Mouse (Mus musculus): ENCODE measurements around the gene Dnaic2. TPM values are rescaled to one million over a fixed set of nuclear protein-coding genes. Genes with fewer than 3 reads are reported as not detected.
A peak's percentile ranks its signal among the peaks of the same experiment; 100 is the strongest.

The Dnaic2 gene
- total RNA-seq (2014; fragmentation: Nextera tagmentation) (not detected in 2 replicates), total RNA-seq (2017) (not detected in 2 replicates)

DNA sequence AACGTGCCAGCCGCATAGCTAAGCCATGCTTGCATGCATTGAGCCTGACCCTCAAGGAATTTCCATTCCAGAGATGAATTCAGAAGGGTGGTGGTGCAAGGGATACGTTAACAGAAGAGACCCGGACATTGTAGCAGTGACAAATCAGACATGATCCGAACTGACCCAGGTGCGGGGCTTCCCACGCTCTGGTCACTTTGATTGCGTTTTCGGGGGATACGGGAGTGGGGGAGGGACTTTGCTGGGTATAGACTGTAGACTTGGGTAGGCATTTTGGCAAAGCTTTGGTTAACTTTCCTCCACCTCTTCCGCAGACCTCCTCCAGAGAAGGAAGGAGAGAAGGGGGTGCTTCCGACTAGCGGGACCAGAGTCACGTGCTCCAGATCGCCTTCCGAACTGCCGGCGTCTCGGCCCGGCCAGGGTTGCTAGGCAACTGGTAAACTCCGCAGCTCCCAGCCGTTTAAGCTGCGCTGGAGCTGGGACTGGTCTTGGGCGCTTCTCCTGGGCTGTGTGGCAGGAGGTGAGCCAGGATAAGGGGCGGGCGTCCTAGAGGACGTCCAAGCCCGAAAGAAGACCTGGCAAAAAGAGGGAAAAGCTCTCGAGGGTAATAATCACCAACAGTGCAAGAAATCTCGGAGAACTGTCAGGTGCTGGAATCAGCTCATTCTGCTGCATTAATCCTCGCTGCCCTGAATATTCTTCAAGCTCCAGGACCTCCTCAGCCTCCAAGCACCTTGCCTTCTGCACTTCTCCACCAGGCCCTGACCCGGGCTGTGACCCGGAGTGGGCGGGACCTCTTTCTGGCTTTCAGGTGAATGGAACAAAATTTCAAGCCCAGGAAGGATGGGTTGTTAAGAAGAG lies at the start of gene Dnaic2:
Gene Dnaic2 (plus strand): TSS at position 444 of the 861 bp plus-strand sequence.
- peak; percentile 85 for ATAC-seq (replicated peaks; ENCODE audit: poor library complexity, severe bottlenecking)

DNA sequence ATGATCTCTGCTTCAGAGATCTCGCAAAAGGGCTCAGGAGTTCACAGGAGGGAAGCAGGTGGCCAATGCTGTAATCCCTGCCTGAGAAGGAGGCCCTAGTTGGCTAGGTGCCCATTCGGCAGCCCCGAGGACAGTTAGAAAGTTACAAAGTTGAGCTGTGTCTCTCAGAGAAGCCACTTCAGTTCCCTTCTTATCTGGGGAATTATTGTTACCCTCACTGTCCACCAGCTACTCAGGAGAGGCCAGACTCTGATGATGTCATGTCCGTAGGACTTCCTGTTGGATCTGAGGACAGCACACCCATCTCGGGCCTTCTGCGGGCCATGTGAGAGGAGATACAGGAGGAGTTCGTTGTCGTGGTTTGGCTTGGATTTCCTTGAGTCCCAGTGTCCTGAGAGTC lies 47.6 kb upstream of the Dnaic2 start:
- no peak for ATAC-seq (replicated peaks; ENCODE audit: poor library complexity, severe bottlenecking)

DNA sequence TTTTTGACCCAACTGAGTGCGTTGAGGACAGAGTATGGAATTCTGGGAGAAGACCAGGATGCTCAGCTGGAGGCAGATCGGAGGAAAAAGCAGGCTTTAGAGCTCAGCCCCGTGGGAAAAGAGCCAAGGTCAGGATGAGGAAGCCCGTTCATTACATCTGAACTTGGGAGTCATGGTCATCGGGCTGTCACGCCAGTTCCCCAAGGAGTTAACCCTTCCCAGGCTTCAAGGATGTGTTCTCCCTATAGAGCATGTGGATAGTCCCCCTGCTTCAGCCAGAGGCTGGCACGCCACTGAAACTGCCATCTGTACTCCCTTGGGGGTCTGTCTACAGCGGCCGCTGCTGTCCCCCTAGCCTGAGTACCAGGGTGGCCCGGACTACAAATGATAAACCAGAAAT lies 46.9 kb upstream of the Dnaic2 start:
- no peak for ATAC-seq (replicated peaks; ENCODE audit: poor library complexity, severe bottlenecking)

DNA sequence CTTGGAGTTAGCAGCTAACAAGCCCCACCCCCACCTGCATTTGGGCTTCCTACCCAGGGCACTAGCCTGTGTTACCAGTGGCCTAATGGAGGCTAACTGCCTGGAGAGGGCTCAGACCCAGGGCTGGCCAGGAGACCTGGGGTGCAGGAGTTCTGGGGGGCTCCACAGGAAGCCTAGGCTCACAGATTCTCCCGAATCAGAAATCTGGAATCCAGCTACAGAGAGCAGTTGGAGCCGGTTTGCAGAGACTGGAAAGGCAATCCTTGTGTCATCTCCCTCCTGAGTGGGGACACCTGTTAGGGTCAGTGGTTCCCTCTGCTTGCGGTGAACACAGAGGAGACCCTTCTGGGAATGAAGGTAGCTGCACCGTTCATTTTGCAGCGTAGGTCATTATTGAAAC lies 46.2 kb upstream of the Dnaic2 start:
- no peak for ATAC-seq (replicated peaks; ENCODE audit: poor library complexity, severe bottlenecking)

DNA sequence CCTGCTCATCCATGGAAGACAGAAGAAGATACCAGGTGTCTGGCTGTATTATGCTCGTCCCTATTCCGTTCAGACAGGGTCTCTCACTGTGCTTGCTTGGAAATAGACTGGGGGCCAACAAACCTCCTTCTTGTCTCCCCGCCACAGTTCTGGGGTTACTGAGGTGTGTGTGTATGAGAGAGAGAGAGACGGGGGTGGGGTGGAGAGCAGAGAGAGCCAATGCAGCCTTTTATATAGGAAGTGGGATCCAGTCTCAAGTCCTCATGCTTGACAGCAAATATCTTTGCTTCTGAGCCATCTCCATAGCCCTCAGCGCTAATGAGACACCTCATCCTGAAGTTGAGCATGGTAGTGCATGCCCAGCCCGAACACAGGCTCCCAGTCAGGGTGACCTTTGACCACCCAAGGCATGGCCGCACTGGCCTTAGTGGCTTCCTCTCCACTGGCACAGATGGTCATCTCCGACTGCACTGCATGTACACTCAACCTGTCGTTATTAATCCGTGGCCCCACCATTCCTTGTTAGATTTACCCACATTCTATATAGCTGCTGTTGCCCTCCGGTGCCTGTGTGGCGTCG lies 44.8 kb upstream of the Dnaic2 start:
- ATAC-seq (replicated peaks; ENCODE audit: poor library complexity, severe bottlenecking): no peak

DNA sequence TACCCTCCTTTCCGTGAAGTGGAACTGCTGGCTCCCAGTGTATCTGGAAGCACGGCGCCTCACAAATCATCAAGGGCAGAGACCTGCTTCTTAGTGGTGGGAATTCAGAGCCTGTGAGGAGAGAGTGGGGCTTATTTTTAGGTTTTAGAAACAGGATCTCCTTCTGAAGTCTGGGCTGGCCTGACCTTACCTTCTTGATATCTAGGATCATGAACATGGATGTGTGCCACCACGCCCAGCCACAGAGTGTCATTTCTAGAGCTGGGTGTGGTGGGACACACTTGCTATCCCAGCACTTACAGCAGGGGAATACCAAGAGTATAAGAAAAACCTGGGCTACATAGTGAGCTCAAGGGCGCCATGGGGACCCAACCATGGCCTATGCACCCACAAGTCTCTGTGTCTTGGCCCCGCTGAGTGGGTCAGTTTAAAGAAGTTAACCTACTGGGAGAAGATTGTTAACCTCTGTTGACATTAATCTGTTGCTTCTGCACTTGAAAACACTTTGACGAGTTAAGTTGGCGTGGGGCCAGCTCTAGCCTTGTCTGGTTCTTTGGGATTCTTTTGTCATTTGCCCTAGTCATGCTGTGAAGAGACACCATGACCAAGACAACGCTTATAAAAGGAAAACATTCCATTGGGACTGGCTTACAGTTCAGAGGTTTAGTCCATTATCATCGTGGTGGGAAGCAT lies 44.0 kb upstream of the Dnaic2 start:
- ATAC-seq (replicated peaks; ENCODE audit: poor library complexity, severe bottlenecking): no peak

DNA sequence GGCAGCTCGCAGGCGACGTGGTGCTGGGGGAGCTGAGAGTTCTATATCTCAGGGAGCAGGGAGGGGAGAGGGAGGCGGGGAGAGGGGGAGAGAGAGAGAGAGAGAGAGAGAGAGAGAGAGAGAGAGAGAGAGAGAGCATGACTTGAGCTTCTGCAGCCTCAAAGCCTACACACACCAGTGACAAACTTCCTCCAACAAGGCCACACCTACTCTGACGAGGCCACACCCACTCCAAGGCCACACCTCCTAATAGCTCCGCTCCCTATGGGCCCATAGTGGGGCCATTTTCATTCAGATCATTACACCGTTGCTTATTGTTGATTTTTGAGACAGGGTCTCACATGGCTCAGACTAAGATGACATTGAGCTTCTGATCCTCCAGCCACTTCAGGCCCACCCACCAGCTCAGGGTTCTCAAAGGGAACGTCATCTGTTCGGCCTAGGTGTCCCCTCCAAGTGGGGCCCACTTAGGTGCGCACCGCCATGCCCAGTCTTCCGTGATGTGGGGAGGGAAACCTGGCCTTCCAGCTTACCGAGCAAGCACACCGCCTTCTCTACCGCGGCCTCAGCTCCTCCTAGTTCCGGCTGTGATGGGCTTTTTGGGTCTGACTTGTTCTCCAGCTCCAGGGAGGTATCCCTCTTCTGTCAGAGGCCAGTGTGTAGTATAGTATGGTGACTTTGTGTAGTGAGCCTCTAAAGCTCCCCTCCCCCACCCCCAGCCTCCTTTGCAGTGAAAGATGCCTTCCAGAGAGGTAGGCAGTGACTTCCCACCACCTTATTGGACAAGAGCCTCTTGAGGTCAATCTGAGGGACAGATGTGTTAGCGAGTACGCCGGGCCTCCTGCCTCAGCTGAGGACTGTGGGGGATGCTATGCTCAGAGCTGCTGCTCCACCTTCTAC lies 43.2 kb upstream of the Dnaic2 start:
- ATAC-seq (replicated peaks; ENCODE audit: poor library complexity, severe bottlenecking): peak; percentile 44; the same call in 1 of the 2 replicates

DNA sequence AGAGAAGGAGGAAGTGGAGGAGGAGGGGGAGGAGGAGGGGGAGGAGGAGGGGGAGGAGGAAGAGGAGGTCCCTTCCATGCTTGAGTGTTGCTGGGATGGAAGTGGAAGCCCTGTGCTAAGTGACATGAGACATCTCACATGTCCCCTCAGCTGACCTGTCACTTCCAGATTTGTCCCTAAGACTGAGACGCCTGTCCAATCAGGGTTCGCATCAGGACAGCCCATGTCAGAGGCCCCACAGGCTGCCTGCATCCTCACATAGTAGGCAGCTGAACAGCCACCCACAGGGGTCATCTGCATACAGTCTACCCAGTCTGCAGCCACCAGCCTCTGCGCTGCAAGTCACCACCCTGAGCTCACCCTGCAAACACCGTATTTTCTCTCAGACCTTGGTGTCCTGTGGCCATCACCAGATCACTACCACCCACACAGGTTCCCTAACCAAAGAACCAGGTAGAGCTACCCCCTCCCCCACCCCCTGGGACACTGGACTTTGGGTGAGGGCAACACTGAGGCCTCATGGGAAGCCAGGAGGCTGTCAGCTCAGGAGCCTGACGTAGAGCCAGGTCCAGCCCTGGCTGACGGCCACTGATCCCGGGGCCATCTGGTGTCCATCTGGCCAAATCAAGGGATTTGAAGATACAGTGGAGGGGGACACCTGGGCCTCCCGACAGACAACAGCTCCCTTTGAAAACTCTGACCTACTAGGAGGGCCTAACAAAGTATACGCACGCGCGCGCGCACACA lies 42.4 kb upstream of the Dnaic2 start:
- peak; percentile 12; the same call in 1 of the 2 replicates for ATAC-seq (replicated peaks; ENCODE audit: poor library complexity, severe bottlenecking)

DNA sequence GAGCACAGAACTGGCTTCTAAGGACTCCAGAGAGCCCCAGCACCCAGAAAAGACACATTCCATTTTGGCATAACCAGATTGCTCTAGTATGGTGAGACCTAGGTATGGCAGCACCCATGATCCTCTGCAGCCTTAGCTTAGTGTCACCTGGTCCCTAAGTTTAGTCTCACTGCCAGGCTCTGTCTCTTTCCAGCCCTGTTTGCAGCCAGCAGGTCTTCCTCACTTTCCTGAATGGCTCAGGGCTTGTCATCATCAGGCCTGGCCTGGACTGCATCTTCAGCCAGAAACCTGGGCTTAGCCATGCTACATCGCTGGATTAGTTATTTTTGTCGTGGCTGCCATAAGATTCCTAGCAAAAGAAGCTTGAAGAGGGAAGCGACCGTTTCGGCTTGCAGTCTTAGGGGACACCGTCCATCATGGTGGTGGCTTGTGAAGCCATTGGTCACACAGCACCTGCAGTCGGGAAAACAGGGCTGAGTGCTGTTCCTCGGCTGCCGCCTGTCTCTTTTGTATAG lies 41.6 kb upstream of the Dnaic2 start:
- no peak for ATAC-seq (replicated peaks; ENCODE audit: poor library complexity, severe bottlenecking)

DNA sequence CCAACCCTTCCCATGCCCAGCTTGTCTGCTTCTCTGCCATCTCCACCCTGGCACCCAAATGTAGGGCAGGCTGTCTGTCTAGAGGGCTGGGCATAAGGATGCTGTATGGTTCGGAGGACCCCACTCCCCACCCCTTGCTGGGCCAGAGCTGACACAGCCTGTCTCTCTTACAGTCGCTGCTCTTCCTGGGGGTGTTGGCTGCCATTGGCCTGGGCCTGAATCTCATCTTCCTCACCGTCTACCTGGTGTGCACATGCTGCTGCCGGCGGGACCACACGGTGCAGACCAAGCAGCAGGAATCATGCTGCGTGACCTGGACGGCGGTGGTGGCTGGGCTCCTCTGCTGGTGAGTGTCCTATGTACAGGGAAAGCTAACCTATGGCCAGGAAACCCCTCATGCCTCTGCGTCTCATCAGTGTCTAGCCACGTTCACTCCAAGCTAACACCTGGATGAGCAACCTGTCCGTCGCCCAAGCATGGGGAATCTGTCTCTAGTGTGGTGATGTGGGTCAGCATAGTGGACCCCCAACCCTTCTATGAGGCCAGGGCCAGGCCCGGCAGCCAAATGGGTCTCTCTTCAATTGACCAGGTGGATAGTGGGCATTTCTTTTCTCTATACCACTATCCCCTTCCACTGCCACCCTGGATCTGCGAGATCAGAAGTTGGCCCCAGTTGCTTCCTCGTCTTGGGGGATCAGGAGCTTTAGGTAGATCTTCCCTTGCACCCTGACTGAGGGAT lies 40.8 kb upstream of the Dnaic2 start:
- no peak for ATAC-seq (replicated peaks; ENCODE audit: poor library complexity, severe bottlenecking)

DNA sequence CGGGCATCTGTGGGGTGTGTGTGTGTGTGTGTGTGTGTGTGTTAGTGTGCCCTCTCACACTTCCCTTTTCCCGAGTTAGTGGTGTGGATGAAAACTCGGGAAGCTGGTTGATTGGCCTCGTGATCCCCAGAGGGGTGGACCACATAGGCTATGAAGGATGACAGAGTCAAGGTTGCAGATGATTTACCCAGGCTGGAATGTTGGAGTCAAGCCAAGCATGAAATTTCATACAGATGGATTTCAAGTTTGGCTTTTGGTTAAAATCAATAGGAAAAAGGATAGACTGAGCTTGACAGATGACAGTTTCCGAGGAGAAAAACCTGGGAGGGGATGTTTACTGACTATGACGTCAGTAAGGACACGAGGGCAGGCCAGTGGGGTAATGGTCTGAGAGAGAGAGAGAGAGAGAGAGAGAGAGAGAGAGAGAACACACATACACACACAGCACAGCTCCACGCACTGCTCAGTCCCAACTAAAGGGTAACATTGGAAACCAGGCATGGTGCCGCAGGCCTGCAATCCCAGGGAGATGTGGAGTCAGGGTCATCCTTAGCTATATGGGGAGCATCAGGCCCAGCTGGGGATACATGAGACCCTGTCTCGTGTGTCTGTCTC lies 39.5 kb upstream of the Dnaic2 start:
- no peak for ATAC-seq (replicated peaks; ENCODE audit: poor library complexity, severe bottlenecking)

DNA sequence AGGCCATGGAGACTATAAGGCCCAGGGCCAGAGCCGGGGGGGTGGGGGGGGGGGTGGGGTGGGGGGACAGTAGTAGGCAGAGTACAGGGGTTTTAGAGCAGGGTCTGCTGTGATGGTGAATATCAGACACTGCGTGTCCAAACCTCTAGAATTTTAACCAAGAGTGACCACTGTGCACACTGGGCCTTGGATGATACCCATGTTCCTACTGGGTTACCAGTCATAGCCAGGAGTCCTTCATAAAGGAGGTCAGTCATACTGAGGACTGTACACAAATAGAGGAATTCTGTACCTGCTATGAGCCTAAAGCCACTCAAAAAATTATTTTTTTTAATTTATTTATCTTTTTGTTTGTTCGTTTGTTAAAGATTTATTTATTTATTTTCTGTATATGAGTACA lies 38.5 kb upstream of the Dnaic2 start:
- no peak for ATAC-seq (replicated peaks; ENCODE audit: poor library complexity, severe bottlenecking)

DNA sequence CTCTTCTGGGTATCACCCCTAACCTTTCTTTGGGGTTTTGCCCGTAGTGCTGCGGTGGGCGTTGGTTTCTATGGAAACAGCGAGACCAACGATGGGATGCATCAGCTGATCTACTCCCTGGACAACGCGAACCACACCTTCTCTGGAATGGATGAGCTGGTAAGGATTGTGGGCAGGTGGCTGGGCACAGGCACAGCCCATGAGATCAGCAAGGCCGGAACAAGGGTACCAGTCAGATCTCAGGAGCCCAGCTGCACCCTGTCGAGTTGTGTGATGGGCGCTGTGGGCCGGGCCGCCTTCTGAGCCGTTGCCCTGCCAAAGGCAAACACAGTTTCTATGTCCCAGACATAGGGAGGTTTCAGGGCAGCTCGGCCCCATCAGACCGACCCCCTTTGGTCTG lies 37.0 kb upstream of the Dnaic2 start:
- ATAC-seq (replicated peaks; ENCODE audit: poor library complexity, severe bottlenecking): no peak

DNA sequence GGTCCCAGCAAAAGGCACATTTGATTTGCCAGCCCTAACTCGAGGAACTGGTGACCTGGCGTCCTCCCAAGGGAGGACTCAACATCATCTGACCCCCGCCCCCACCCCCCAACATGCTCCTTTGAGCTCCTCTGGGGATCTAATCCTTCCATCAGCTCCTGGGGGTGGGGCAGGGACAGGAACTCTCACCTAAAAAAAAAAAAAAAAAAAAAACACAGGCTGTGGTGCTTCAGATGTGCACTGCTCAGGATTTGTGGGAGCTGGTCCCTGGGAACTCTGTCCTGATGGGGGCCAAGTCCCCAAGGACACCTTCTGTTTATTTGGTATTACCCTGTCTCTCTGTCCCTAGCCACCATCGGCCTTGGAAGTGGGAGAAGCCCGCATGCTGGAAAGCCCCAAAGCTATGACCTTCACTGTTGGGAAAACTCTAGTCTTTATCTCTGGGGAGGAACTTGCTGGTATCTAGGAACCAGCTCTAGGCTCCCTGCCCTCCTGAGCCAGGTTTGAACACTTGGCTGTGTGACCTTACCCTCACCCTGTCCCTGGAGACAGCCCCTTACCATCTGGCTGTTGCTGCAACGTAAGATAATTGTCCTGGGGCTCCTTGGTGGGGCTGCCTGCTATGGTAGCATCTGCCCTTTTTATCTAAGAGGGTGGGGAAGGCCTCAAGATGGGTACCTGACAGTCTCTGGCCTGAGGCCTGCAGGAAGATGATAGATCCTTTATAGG lies 35.6 kb upstream of the Dnaic2 start:
- no peak for ATAC-seq (replicated peaks; ENCODE audit: poor library complexity, severe bottlenecking)

DNA sequence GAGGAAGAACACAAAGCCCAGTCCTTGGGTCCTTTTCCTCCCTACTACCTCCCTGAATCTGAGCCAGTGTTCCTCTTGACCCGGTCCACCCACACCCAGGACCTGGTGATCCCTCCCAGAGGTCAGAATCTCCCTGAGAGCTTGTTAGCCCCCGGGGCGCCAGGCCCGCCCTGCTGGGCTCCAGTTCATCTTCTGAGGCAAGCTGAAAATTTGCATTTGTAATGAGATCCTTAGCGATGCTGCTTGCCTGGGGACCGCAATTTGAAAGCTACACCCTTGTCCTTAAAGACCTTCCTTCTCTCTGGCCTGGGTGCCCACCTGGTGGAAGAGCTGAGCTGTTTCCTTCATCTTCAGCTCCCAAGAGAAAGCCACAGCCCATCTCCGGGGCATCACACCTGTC lies 34.6 kb upstream of the Dnaic2 start:
- no peak for ATAC-seq (replicated peaks; ENCODE audit: poor library complexity, severe bottlenecking)

DNA sequence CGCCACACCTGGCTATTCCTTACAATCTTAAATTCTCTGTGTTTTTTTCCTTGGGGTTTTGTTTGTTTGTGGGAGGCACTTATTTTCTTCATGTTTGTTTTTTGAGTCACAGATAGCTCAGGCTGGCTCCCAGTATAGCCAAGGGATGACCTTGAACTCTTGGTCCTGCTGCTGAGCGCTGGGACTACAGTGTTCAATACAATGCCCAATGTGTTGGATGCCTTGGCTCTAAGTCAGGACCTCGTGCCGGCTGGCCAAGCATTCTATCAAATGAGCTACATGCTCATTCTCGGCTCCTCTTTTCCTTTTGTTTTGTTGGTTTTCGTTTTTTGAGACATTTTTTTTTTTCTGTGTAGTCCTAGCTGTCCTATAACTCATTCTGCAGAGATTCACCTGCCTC lies 33.8 kb upstream of the Dnaic2 start:
- ATAC-seq (replicated peaks; ENCODE audit: poor library complexity, severe bottlenecking): no peak

DNA sequence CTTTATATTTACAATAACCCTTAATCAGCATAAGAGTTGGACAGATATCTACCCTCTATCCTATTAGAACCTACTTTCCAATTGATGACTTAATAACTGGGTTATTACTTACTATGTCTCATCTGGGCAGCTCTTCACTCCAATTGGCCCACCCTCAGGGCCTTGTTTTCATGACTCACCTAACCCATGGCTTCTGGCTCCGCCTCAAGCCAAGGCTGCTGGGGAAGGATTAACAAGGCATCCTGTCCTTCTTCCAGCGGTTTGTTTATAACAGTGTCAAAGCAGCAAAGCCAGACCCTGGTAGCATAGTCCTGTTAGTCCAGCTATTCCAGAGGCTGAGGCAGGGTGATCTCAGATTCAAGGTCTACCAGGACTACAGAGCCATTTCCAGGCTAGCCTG lies 32.8 kb upstream of the Dnaic2 start:
- ATAC-seq (replicated peaks; ENCODE audit: poor library complexity, severe bottlenecking): no peak

DNA sequence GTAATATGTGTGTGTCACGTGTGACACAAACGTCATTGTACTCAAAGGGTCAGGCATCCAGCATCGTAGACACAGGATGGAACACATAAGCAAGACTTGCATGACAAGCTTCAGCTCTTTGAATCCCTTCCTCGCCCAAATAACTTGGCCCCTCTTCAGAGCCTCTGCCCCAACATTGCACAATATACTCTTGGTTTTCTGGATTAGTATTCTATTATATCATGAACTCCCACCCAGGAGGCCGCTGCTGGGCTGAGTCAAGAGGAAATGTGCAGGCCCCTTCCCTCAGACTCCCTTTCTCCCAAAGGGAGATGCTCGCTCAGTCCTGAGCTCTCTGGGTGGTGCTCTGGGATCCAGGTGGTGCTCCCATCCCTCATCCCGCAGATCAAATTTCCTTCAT lies 28.7 kb upstream of the Dnaic2 start:
- no peak for ATAC-seq (replicated peaks; ENCODE audit: poor library complexity, severe bottlenecking)
